In the genomic region with DNA sequence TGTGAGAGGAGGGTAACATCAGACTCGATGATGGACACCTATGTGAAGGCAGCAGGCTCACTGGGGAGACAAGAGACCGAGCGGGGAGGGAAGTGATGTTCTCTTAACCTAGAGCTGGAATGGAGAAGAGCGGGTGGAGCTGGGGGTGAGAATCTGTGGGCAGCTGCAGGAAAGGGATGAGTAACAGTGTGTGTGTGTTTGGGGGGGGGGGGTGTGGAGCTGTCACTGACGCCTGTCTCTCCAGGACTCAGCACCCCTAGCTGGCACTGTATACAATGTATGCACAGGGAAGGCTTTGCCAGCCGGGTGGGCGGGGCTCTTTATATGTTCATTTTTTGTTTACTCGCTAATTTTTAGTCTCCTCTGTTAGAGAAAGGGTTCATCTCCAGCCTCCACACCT, we compare ENCODE assay signal across 24 mouse cellular contexts. TPM values are rescaled to one million over a fixed set of nuclear protein-coding genes. Genes with fewer than 3 reads are reported as not detected.
DNase-seq lines count a peak whose midpoint lies in the region; ATAC-seq and TF ChIP-seq lines count a peak whose summit lies in the region.
"Had no signal": no experiment of that assay in that cellular context is flagged by ENCODE, and none has a peak within 500 bp of the region (broad histone marks: within the 10 kb centered on the region; RNA-seq: fewer than 3 reads in every experiment).

No protein-coding gene starts in this region.

- intact Hi-C loops in left cerebral cortex, adult 2 months (cut with DNase I), result loop anchor here (2.0 kb wide), 1 partner anchor 41 kb away; no protein-coding TSS in a partner anchor
- intact Hi-C loops in left cerebral cortex, postnatal 36 days (cut with DNase I), result no loop called here

- no peak for TF ChIP-seq CTCF in left cerebral cortex, adult 2 months (IDR thresholded peaks at IDR 0.05)

- H3K4me3 ChIP-seq in left cerebral cortex, adult 2 months, result no peak overlapping the region
- H3K4me3 ChIP-seq: embryonic facial prominence, embryonic 13.5 days; forebrain, embryonic 12.5 days; heart, adult 2 months; heart, embryonic 15.5 days; hindbrain, embryonic 13.5 days had no signal

- ATAC-seq in frontal cortex, adult (ENCODE audit: low TSS enrichment), result peak; percentile 83
- ATAC-seq: activated CD4-positive, CD25-positive, alpha-beta regulatory T cell, adult 4 months; forebrain, embryonic 16.5 days; hindbrain, postnatal 0 days had no signal

- DNase-seq in frontal cortex, postnatal 10 days (ENCODE audit: low spot score in 2 of 2), result no peak
- DNase-seq in left cerebral cortex, adult 2 months (ENCODE audit: extremely low spot score in 1 of 2, low spot score in 2 of 2), result peak; percentile 29 to 39
- DNase-seq in left cerebral cortex, adult 11 months (ENCODE audit: low spot score), result no peak
- peak; percentile 18 to 66 for DNase-seq in right cerebral cortex, postnatal 36 days (ENCODE audit: low spot score in 2 of 2)
- no peak for DNase-seq in right cerebral cortex, postnatal 10 days (ENCODE audit: low spot score in 2 of 2)
- peak; percentile 39 to 41 for DNase-seq in left cerebral cortex, postnatal 36 days (ENCODE audit: low spot score in 2 of 2)
- no peak for DNase-seq in adrenal gland, adult 18-20 months (ENCODE audit: low spot score in 2 of 2)
- DNase-seq: adrenal gland, adult 2 months; adrenal gland, postnatal 25 days; cerebellum, adult 11 months; cerebellum, adult 9-10 months; cerebellum, postnatal 25 days; gastrocnemius, postnatal 14 days; heart, adult 2 months; heart, postnatal 14 days had no signal

- H3K27ac ChIP-seq in left cerebral cortex, adult 2 months, result peak overlapping the region; percentile 77
- H3K27ac ChIP-seq: embryonic facial prominence, embryonic 13.5 days; forebrain, embryonic 12.5 days; heart, adult 2 months; heart, embryonic 15.5 days; hindbrain, embryonic 13.5 days; hindbrain, postnatal 0 days had no signal

RNA-seq across cellular contexts. Expression of gene Rasd1, which starts 39.1 kb away (rescaled TPM):
- 10 to 100 TPM; 12.0 to 20.5 TPM for total RNA-seq in left cerebral cortex, adult 2 months (2021)
- 10 to 100 TPM in 1 of 2 experiments, 1 to 10 TPM in 1; 8.1 to 11.3 TPM for total RNA-seq in left cerebral cortex, postnatal 36 days (2021)
- total RNA-seq in adrenal gland, adult 18-20 months (2021), result 10 to 100 TPM; 17.5 to 20.2 TPM
- total RNA-seq: MEL had no signal

RNA-seq across cellular contexts. Expression of gene Pemt, which starts 42.5 kb away (rescaled TPM):
- 1 to 10 TPM; 4.7 to 6.7 TPM for total RNA-seq in left cerebral cortex, adult 2 months (2021)
- 1 to 10 TPM; 2.9 to 6.3 TPM for total RNA-seq in left cerebral cortex, postnatal 36 days (2021)
- total RNA-seq in adrenal gland, adult 18-20 months (2021), result 10 to 100 TPM in 1 of 2 experiments, 1 to 10 TPM in 1; 5.5 to 11.1 TPM

RNA-seq across cellular contexts. Expression of gene Med9, which starts 55.8 kb away (rescaled TPM):
- total RNA-seq in left cerebral cortex, adult 2 months (2021), result 10 to 100 TPM; 40.6 to 40.9 TPM
- total RNA-seq in left cerebral cortex, postnatal 36 days (2021), result 10 to 100 TPM; 37.4 to 46.0 TPM
- 10 to 100 TPM; 23.3 to 24.3 TPM for total RNA-seq in adrenal gland, adult 18-20 months (2021)

Comparison
In these comparisons a context has a peak if more than half of its experiments do, and no peak if none do; other contexts are left out.
1. DNase-seq: peak in left cerebral cortex, adult 2 months (2 of 2), right cerebral cortex, postnatal 36 days (2 of 2) and left cerebral cortex, postnatal 36 days (2 of 2); none in frontal cortex, postnatal 10 days (0 of 2), left cerebral cortex, adult 11 months (single experiment), right cerebral cortex, postnatal 10 days (0 of 2) and adrenal gland, adult 18-20 months (0 of 2).